Comparison of ENCODE assay signal across 27 mouse cellular contexts in the genomic region with DNA sequence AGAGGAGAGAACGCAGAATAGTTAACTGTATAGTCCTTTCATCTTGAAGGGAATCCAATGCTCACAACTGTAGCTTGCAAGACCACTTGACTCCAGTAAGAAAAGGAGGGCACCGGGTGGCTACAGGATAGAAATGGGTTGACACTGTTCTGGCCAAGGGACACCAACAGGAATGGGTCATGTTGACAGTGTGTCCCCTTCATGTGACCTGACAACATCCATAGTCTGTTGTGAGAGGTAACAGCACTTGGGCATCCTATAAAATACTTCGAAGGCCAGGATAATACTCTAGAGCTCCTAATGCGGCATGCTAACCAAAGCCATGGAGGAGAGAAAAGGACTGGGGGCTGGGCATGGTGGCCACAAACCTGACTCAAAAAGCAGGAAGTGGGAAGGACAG. TPM values are rescaled to one million over a fixed set of nuclear protein-coding genes. Genes with fewer than 3 reads are reported as not detected.
A peak's percentile ranks its signal among the peaks of the same experiment; 100 is the strongest.
DNase-seq lines count a peak whose midpoint lies in the region; ATAC-seq and TF ChIP-seq lines count a peak whose summit lies in the region.
"Had no signal": no experiment of that assay in that cellular context is flagged by ENCODE, and none has a peak within 500 bp of the region (broad histone marks: within the 10 kb centered on the region; RNA-seq: fewer than 3 reads in every experiment).

No protein-coding gene starts in this region.

- no peak overlapping the region for H3K9ac ChIP-seq in ES-Bruce4 (ENCODE audit: low read depth, poor library complexity, severe bottlenecking)
- H3K9ac ChIP-seq in intestine, postnatal 0 days (ENCODE audit: low read depth, low read length), result no peak overlapping the region
- H3K9ac ChIP-seq: embryonic facial prominence, embryonic 13.5 days; forebrain, embryonic 12.5 days; forebrain, embryonic 15.5 days; heart, embryonic 12.5 days; heart, embryonic 15.5 days; hindbrain, embryonic 13.5 days had no signal

- TF ChIP-seq CTCF in ES-Bruce4 (IDR thresholded peaks at IDR 0.05; ENCODE audit: low read depth, low read length), result no peak
- 0 out of 2 replicates have a peak, but pooled peaks have one; percentile 1 for TF ChIP-seq CTCF in intestine, postnatal 0 days (IDR thresholded peaks at IDR 0.05; ENCODE audit: low read depth)

- H3K36me3 ChIP-seq in ES-Bruce4 (ENCODE audit: control insufficient read depth, insufficient read depth, low read length, poor library complexity, severe bottlenecking), result peaks cover 34% of the 10 kb centered on the region
- peaks cover 17% of the 10 kb centered on the region for H3K36me3 ChIP-seq in intestine, postnatal 0 days (ENCODE audit: control insufficient read depth, insufficient read depth)
- H3K36me3 ChIP-seq: forebrain, embryonic 12.5 days; forebrain, embryonic 15.5 days; hindbrain, embryonic 10.5 days had no signal

- no peaks in the 10 kb centered on the region for H3K9me3 ChIP-seq in ES-Bruce4 (replicated peaks; ENCODE audit: control insufficient read depth, insufficient read depth, low read length, poor library complexity, severe bottlenecking)
- H3K9me3 ChIP-seq in intestine, postnatal 0 days (ENCODE audit: control insufficient read depth), result no peaks in the 10 kb centered on the region
- H3K9me3 ChIP-seq: embryonic facial prominence, embryonic 13.5 days; forebrain, embryonic 15.5 days; heart, embryonic 12.5 days; heart, embryonic 15.5 days; hindbrain, embryonic 10.5 days; hindbrain, embryonic 13.5 days had no signal

- H3K4me2 ChIP-seq in intestine, postnatal 0 days (replicated peaks; ENCODE audit: low read depth), result no peak overlapping the region
- H3K4me2 ChIP-seq: embryonic facial prominence, embryonic 13.5 days; forebrain, embryonic 12.5 days; forebrain, embryonic 15.5 days; heart, embryonic 12.5 days; heart, embryonic 15.5 days; hindbrain, embryonic 13.5 days had no signal

- TF ChIP-seq EP300 in ES-Bruce4 (IDR thresholded peaks at IDR 0.05; ENCODE audit: insufficient read depth, low read depth, low read length), result no peak

- H3K27ac ChIP-seq in ES-Bruce4 (ENCODE audit: insufficient read depth, low read length), result peak overlapping the region; percentile 47; the same call in 1 of the 2 replicates
- no peak overlapping the region for H3K27ac ChIP-seq in intestine, postnatal 0 days (ENCODE audit: low read depth, low read length)
- H3K27ac ChIP-seq: embryonic facial prominence, embryonic 10.5 days; embryonic facial prominence, embryonic 13.5 days; forebrain, embryonic 12.5 days; forebrain, embryonic 15.5 days; heart, embryonic 15.5 days; hindbrain, embryonic 10.5 days; hindbrain, embryonic 13.5 days had no signal

- no peaks in the 10 kb centered on the region for H3K27me3 ChIP-seq in ES-Bruce4 (ENCODE audit: control insufficient read depth, insufficient read depth, low read length, poor library complexity, severe bottlenecking)
- H3K27me3 ChIP-seq in intestine, postnatal 0 days (replicated peaks; ENCODE audit: control insufficient read depth, insufficient read depth, low read length), result no peaks in the 10 kb centered on the region
- H3K27me3 ChIP-seq: CH12.LX; embryonic facial prominence, embryonic 13.5 days; forebrain, embryonic 12.5 days; forebrain, embryonic 15.5 days; heart, embryonic 12.5 days; heart, embryonic 15.5 days; hindbrain, embryonic 13.5 days had no signal

- WGBS in intestine, postnatal 0 days, result 93% methylated on average over 4 of the region's 4 CpGs

- H3K4me1 ChIP-seq in ES-Bruce4 (ENCODE audit: control insufficient read depth, insufficient read depth, low read length), result peaks cover 6% of the 10 kb centered on the region
- no peaks in the 10 kb centered on the region for H3K4me1 ChIP-seq in intestine, postnatal 0 days (replicated peaks; ENCODE audit: control insufficient read depth, insufficient read depth, low read length)
- H3K4me1 ChIP-seq: embryonic facial prominence, embryonic 10.5 days; embryonic facial prominence, embryonic 13.5 days; forebrain, embryonic 12.5 days; forebrain, embryonic 15.5 days; heart, embryonic 12.5 days; heart, embryonic 15.5 days; hindbrain, embryonic 10.5 days; hindbrain, embryonic 13.5 days had no signal

- ATAC-seq in intestine, postnatal 0 days, result 0 out of 2 replicates have a peak, but pooled peaks have one; percentile 17
- ATAC-seq: forebrain, embryonic 15.5 days; hindbrain, embryonic 16.5 days had no signal

- peak; percentile 38 for DNase-seq in ZHBTc4 (ENCODE audit: low read depth, low spot score)
- DNase-seq in left cerebral cortex, postnatal 36 days (ENCODE audit: low spot score in 2 of 2), result no peak
- no peak for DNase-seq in lung, postnatal 10 days
- no peak for DNase-seq in spleen, postnatal 36 days (ENCODE audit: low spot score in 2 of 2)
- DNase-seq: adrenal gland, postnatal 10 days; adrenal gland, postnatal 36 days; B cell, adult 2 months; cerebellum, adult 18-20 months; cerebellum, adult 9-10 months; cerebellum, postnatal 25 days; gastrocnemius, postnatal 25 days; heart, adult 18-20 months; heart, postnatal 10 days; heart, postnatal 36 days had no signal

- H3K4me3 ChIP-seq in ES-Bruce4 (ENCODE audit: low read depth, low read length), result no peak overlapping the region
- H3K4me3 ChIP-seq in intestine, postnatal 0 days (ENCODE audit: low read depth, low read length), result no peak overlapping the region
- H3K4me3 ChIP-seq: embryonic facial prominence, embryonic 10.5 days; embryonic facial prominence, embryonic 13.5 days; erythroblast, embryonic 14.5 days; forebrain, embryonic 12.5 days; forebrain, embryonic 15.5 days; heart, embryonic 12.5 days; heart, embryonic 15.5 days; hindbrain, embryonic 10.5 days; hindbrain, embryonic 13.5 days had no signal

- intact Hi-C loops in left cerebral cortex, postnatal 36 days (cut with DNase I), result no loop called here

- no peak for TF ChIP-seq POLR2A in ES-Bruce4 (IDR thresholded peaks at IDR 0.05; ENCODE audit: insufficient read depth, low read length)

RNA-seq across cellular contexts. Expression of a gene that starts 17.8 kb away (rescaled TPM):
- 122 and 125 TPM in 2 replicates for polyA plus RNA-seq in ES-Bruce4 (2011; ENCODE audit: insufficient read depth, insufficient read length, low read depth, missing spikeins)
- 87.6 and 93.7 TPM in 2 replicates for polyA plus RNA-seq in intestine, postnatal 0 days (2015; fragmentation: Nextera tagmentation; extraction: Ambion mirVana)
- 10 to 100 TPM; 15.2 to 15.8 TPM for total RNA-seq in left cerebral cortex, postnatal 36 days (2021)
